Mouse (Mus musculus) heart, adult 2 months (tissue): ENCODE results near the gene Kcnq4. TPM values are rescaled to one million over a fixed set of nuclear protein-coding genes. Genes with fewer than 3 reads are reported as not detected.

Experiments used
- DNase-seq, 2 experiments: peaks; one replicate each; pipeline ENCODE4 v3.0.0; 2021
- H3K27ac ChIP-seq: fragments of 200-600 bp; 2 replicates; pipeline ENCODE4 v1.8.1; 2022
- H3K27me3 ChIP-seq: fragments of 200-500 bp; 2 replicates; pipeline ENCODE4 v1.6.1; 2012; ENCODE audit warnings: mild to moderate bottlenecking, low read length, inconsistent platforms, mixed read lengths; ENCODE audit not compliant: control insufficient read depth, insufficient read depth
- H3K36me3 ChIP-seq: fragments of 200-500 bp; 2 replicates; pipeline ENCODE4 v1.6.1; 2012; ENCODE audit warnings: low read length, inconsistent platforms; ENCODE audit not compliant: control insufficient read depth, insufficient read depth
- H3K4me1 ChIP-seq: fragments of 200-500 bp; 2 replicates; pipeline ENCODE4 v1.6.1; 2011; ENCODE audit warnings: low read length; ENCODE audit not compliant: control insufficient read depth, insufficient read depth
- H3K4me3 ChIP-seq: fragments of 200-600 bp; 2 replicates; pipeline ENCODE4 v1.8.1; 2022
- H3K79me2 ChIP-seq: fragments of 200-500 bp; replicated peaks from 2 replicates; pipeline ENCODE4 v1.6.1; 2012; ENCODE audit warnings: mild to moderate bottlenecking, inconsistent platforms, low read length, moderate library complexity, mixed read lengths; ENCODE audit not compliant: control insufficient read depth, insufficient read depth
- H3K9ac ChIP-seq: fragments of 200-500 bp; 2 replicates; pipeline ENCODE4 v1.6.1; 2012; ENCODE audit warnings: low read depth, mild to moderate bottlenecking, control low read depth, inconsistent platforms, low read length, mixed read lengths
- CTCF ChIP-seq: fragments of 200-600 bp; IDR thresholded peaks from 2 replicates; pipeline ENCODE4 v1.8.1; 2022; ENCODE audit warnings: antibody characterized with exemption, mild to moderate bottlenecking, moderate library complexity
- EP300 ChIP-seq: fragments of 200-500 bp; IDR thresholded peaks from 2 replicates; pipeline ENCODE4 v1.6.1; 2011; ENCODE audit warnings: low read depth, low read length, control low read depth; ENCODE audit not compliant: insufficient read depth
- POLR2A ChIP-seq: fragments of 200-500 bp; IDR thresholded peaks from 2 replicates; pipeline ENCODE4 v1.6.1; 2011; ENCODE audit warnings: mild to moderate bottlenecking, low read depth, low read length, control low read depth; ENCODE audit not compliant: insufficient read depth
- WGBS: fragments of 180-500 bp; shearing (Covaris S2); methylation state at CpG from one replicate; pipeline ENCODE4 v1.1.7; 2018; 5-methylcytosine and 5-hydroxymethylcytosine counted together
- intact Hi-C: fragments of 180-260 bp; cut with DNase I; formaldehyde crosslinking; loops from one replicate; pipeline ENCODE4 v1.15.1; 2025
- microRNA-seq, 2 experiments: library from miRNA; unstranded; fragments of <30 nt; microRNA quantifications; one replicate each; pipeline ENCODE4 v1.2.0; 2021
- polyA plus RNA-seq: library from polyadenylated mRNA; depleted of rRNA; stranded (reverse); fragments of >200 nt; gene quantifications from 2 replicates; pipeline ENCODE4 v1.2.3, GENCODE M21; 2012; rRNA removed
- total RNA-seq, 2 experiments: library from RNA; stranded (reverse); gene quantifications; 2 replicates each; pipeline ENCODE4 v1.2.3; 2021

Gene Kcnq4
- total and polyA plus RNA-seq, 3 experiments: 1.6 to 6.9 (median 1.9) TPM

DNA sequence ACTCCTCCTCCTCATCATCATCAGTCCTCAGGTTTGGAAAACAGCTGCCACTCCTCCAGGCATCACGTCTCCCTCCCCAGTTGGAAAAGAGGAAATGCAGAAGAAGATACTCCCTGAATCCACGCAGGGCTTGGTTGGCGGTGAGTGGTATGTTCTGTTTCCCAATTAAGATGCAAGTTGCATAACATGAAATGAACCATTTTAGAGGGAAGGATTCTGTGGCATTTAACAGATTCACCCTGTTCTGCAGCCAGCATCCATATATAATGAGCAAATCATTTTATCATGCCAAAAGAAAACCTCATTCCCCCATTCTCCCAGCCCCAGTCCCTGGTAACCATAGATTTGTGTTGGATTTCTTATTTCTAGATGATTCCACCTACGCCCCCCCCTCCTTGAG, 87.9 kb downstream of the Kcnq4 start:
- H3K4me3 ChIP-seq: no peak overlapping the region
- H3K9ac ChIP-seq: no peak overlapping the region
- intact Hi-C loops: no loop called here
- H3K4me1 ChIP-seq: no peaks in the 10 kb centered on the region
- H3K27ac ChIP-seq: no peak overlapping the region
- H3K36me3 ChIP-seq: no peaks in the 10 kb centered on the region
- no peak for TF ChIP-seq CTCF
- no peak for TF ChIP-seq EP300
- TF ChIP-seq POLR2A: no peak
- DNase-seq: no peak
- WGBS: 67% methylated on average over 4 of the region's 4 CpGs
- no peaks in the 10 kb centered on the region for H3K27me3 ChIP-seq
- no peaks in the 10 kb centered on the region for H3K79me2 ChIP-seq

- WGBS: 80% methylated on average over 8 of the region's 8 CpGs
- H3K79me2 ChIP-seq: no peaks in the 10 kb centered on the region
- DNase-seq: no peak
- intact Hi-C loops: no loop called here
- no peak overlapping the region for H3K27ac ChIP-seq
- no peaks in the 10 kb centered on the region for H3K4me1 ChIP-seq
- TF ChIP-seq CTCF (no peak), POLR2A (no peak), EP300 (no peak)
- H3K27me3 ChIP-seq: no peaks in the 10 kb centered on the region; the same call in 1 of the 2 replicates
- no peak overlapping the region for H3K9ac ChIP-seq
- H3K36me3 ChIP-seq: no peaks in the 10 kb centered on the region
- no peak overlapping the region for H3K4me3 ChIP-seq
Observed at GRCm38 (mm10) chr4:120655898-120656297, 92.5 kb downstream of the Kcnq4 start.

GRCm38 (mm10) chr4:120650208-120650592, 98.2 kb downstream of the Kcnq4 start:
- peak overlapping the region; percentile 41; the same call in 1 of the 2 replicates for H3K4me3 ChIP-seq
- H3K27me3 ChIP-seq: peaks cover 4% of the 10 kb centered on the region; the same call in 1 of the 2 replicates
- no peak for DNase-seq
- no peak overlapping the region for H3K27ac ChIP-seq
- WGBS: 34% methylated on average over 7 of the region's 7 CpGs
- no peaks in the 10 kb centered on the region for H3K36me3 ChIP-seq
- no peak overlapping the region for H3K9ac ChIP-seq
- intact Hi-C loops: no loop called here
- no peaks in the 10 kb centered on the region for H3K4me1 ChIP-seq
- no peaks in the 10 kb centered on the region for H3K79me2 ChIP-seq
- TF ChIP-seq POLR2A: no peak
- TF ChIP-seq EP300: no peak
- TF ChIP-seq CTCF: no peak

DNA sequence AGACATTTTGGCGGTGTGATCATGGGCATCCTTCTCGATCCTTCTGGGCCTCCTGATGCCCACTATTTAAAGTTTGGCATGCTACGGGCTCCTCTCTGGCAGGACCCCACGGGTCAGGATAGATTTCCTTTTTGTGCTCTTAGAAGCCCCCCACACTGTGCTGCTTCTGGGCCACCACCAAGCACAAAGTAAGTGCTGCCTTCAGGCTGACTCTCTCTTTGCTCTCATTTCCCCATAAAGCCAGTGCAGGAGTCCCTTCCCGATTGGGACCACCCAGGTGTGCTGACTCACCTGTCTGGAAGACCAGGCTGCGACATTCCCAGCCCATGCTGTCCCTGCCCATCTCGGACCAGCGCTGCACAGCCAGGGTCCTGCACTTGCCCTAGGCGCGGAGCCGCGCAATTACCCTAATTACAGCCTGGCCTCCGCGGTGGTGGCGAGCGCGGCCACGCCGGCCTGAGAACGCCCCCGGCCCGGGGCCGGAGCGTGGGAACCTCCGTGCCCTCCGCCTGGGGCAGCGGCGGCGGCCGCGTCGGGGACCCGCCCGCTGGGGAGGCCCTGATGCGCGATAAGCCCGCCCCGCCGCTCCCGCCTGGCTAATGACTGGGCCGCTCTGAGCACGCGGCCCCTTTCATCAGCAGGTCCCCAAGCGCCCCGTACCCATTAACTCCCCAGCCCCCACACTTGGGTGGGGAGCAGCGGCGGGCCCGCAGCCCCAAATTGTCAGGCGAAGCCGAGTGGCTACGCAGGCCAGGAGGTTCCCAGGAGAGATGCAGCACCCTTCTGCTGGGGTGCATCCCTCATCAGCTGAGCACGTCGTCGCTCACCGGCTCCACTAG, 98.8 kb downstream of the Kcnq4 start:
- DNase-seq: peak in 1 of 2 experiments; percentile 25
- H3K79me2 ChIP-seq: no peaks in the 10 kb centered on the region
- intact Hi-C loops: no loop called here
- peak overlapping the region; percentile 41 for H3K4me3 ChIP-seq
- H3K4me1 ChIP-seq: no peaks in the 10 kb centered on the region
- no peak overlapping the region for H3K27ac ChIP-seq
- H3K27me3 ChIP-seq: peaks cover 4% of the 10 kb centered on the region; the same call in 1 of the 2 replicates
- H3K9ac ChIP-seq: peak overlapping the region; percentile 20; the same call in 1 of the 2 replicates
- no peaks in the 10 kb centered on the region for H3K36me3 ChIP-seq
- TF ChIP-seq POLR2A (no peak), CTCF (no peak), EP300 (no peak)
- 6% methylated on average over 55 of the region's 55 CpGs for WGBS

Small RNA genes within 50 kb of the gene (microRNA-seq; reads per million reads assigned to microRNA genes)
- gene Mir30c-1: 540 to 752 reads per million in 2 experiments
- 0 reads per million in 2 experiments for gene Mir30e
- 0 reads per million in 2 experiments for gene Mir30f

Other genes starting within 250 kb of the Kcnq4 start
- not detected for gene Slfnl1, start 216.4 kb downstream of the Kcnq4 start, total RNA-seq
- 0.18 and 0.31 TPM in 2 replicates for gene Slfnl1, start 216.4 kb downstream of the Kcnq4 start, polyA plus RNA-seq
- gene Ctps, start 178.3 kb downstream of the Kcnq4 start, total RNA-seq: 10 to 100 TPM; 30.0 to 31.1 TPM
- gene Ctps, start 178.3 kb downstream of the Kcnq4 start, polyA plus RNA-seq: 12.5 and 23.9 TPM in 2 replicates
- not detected for gene Gm8439, start 159.9 kb downstream of the Kcnq4 start, total RNA-seq
- gene Gm8439, start 159.9 kb downstream of the Kcnq4 start, polyA plus RNA-seq: not detected in 2 replicates
- 10 to 100 TPM; 31.6 to 52.2 TPM for gene Cited4, start 82.0 kb downstream of the Kcnq4 start, total RNA-seq
- 39.9 and 51.2 TPM in 2 replicates for gene Cited4, start 82.0 kb downstream of the Kcnq4 start, polyA plus RNA-seq
- gene Nfyc, start 83.0 kb upstream of the Kcnq4 start, total RNA-seq: 10 to 100 TPM; 46.0 to 50.6 TPM
- gene Nfyc, start 83.0 kb upstream of the Kcnq4 start, polyA plus RNA-seq: 179 and 212 TPM in 2 replicates
- under 1 TPM; 0.05 TPM for gene Rims3, start 106.2 kb upstream of the Kcnq4 start, total RNA-seq
- 0.09 and 0.12 TPM in 2 replicates for gene Rims3, start 106.2 kb upstream of the Kcnq4 start, polyA plus RNA-seq
- 1 to 10 TPM; 1.8 to 3.0 TPM for gene Exo5, start 176.4 kb upstream of the Kcnq4 start, total RNA-seq
- gene Exo5, start 176.4 kb upstream of the Kcnq4 start, polyA plus RNA-seq: 1.6 and 2.3 TPM in 2 replicates
- 1 to 10 TPM in 1 of 2 experiments, under 1 TPM in 1; 0.82 to 1.1 TPM for gene Zfp69, start 203.1 kb upstream of the Kcnq4 start, total RNA-seq
- gene Zfp69, start 203.1 kb upstream of the Kcnq4 start, polyA plus RNA-seq: 1.0 and 1.3 TPM in 2 replicates